Comparison of ENCODE assay signal across 10 mouse cellular contexts in the genomic region with DNA sequence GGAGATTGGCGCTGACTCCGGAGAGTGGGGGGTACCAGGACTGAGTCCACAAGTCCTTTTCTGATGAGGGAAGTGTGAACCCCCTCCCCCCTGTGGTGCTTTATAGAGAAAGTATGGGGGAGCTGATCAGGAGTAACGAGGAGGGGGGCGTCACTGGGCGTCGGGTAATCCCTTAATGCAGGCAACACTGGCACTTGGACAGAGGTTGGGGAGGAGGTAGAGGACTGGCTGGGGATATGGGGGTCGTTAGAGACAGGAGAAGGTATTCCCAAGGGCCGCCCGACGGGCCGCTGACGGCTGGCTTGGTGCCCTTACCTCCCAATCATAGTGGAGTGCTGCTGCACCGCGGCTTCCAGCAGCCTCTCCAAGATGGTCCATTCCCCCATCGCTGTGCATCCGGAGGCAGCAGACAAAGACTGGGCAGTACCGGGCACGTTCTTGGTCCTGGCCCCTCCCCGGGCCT. TPM values are rescaled to one million over a fixed set of nuclear protein-coding genes. Genes with fewer than 3 reads are reported as not detected.
DNase-seq lines count a peak whose midpoint lies in the region; ATAC-seq lines count a peak whose summit lies in the region.
"Had no signal": no experiment of that assay in that cellular context is flagged by ENCODE, and none has a peak within 500 bp of the region (broad histone marks: within the 10 kb centered on the region; RNA-seq: fewer than 3 reads in every experiment).

No protein-coding gene starts in this region.

- peak overlapping the region; percentile 59 for H3K4me2 ChIP-seq in embryonic facial prominence, embryonic 15.5 days (replicated peaks)
- H3K4me2 ChIP-seq in limb, embryonic 15.5 days: peak overlapping the region; percentile 53

- H3K4me3 ChIP-seq in heart, embryonic 10.5 days: peak overlapping the region; percentile 65
- peak overlapping the region; percentile 37; the same call in 1 of the 2 replicates for H3K4me3 ChIP-seq in embryonic facial prominence, embryonic 15.5 days (replicated peaks)
- H3K4me3 ChIP-seq in limb, embryonic 15.5 days: peak overlapping the region; percentile 33; the same call in 1 of the 2 replicates
- H3K4me3 ChIP-seq: myocyte had no signal

- no peaks in the 10 kb centered on the region for H3K36me3 ChIP-seq in heart, embryonic 10.5 days
- no peaks in the 10 kb centered on the region for H3K36me3 ChIP-seq in embryonic facial prominence, embryonic 15.5 days
- H3K36me3 ChIP-seq in limb, embryonic 15.5 days: no peaks in the 10 kb centered on the region

- ATAC-seq in embryonic facial prominence, embryonic 15.5 days (ENCODE audit: insufficient number of reproducible peaks, low FRiP score, low TSS enrichment, low read depth): no peak
- ATAC-seq in limb, embryonic 15.5 days (ENCODE audit: insufficient number of reproducible peaks, low FRiP score, low TSS enrichment, low read depth): no peak

- no peaks in the 10 kb centered on the region for H3K9me3 ChIP-seq in heart, embryonic 10.5 days
- no peaks in the 10 kb centered on the region for H3K9me3 ChIP-seq in embryonic facial prominence, embryonic 15.5 days (replicated peaks)
- H3K9me3 ChIP-seq in limb, embryonic 15.5 days: no peaks in the 10 kb centered on the region

- no peak overlapping the region for H3K27ac ChIP-seq in heart, embryonic 10.5 days
- H3K27ac ChIP-seq in embryonic facial prominence, embryonic 15.5 days (replicated peaks): no peak overlapping the region
- no peak overlapping the region for H3K27ac ChIP-seq in limb, embryonic 15.5 days

- WGBS in heart, embryonic 10.5 days: 4% methylated on average over 19 of the region's 19 CpGs
- WGBS in embryonic facial prominence, embryonic 15.5 days: 3% methylated on average over 19 of the region's 19 CpGs
- WGBS in limb, embryonic 15.5 days: 4% methylated on average over 19 of the region's 19 CpGs

- peaks cover 59% of the 10 kb centered on the region for H3K27me3 ChIP-seq in heart, embryonic 10.5 days (ENCODE audit: insufficient read depth, poor library complexity, severe bottlenecking)
- H3K27me3 ChIP-seq in embryonic facial prominence, embryonic 15.5 days: peaks cover 52% of the 10 kb centered on the region
- H3K27me3 ChIP-seq in limb, embryonic 15.5 days: peaks cover 66% of the 10 kb centered on the region
- H3K27me3 ChIP-seq: CH12.LX had no signal

- DNase-seq in heart, embryonic 10.5 days (ENCODE audit: low spot score): no peak
- DNase-seq in heart, postnatal 14 days: no peak
- DNase-seq in ZHBTc4 (ENCODE audit: low read depth, low spot score): peak; percentile 14
- no peak for DNase-seq in natural killer cell, adult 2 months (ENCODE audit: low spot score in 2 of 2)
- DNase-seq in thymus, postnatal 36 days: no peak
- no peak for DNase-seq in ovary, postnatal 14 days (ENCODE audit: low spot score)

- no peak overlapping the region for H3K9ac ChIP-seq in embryonic facial prominence, embryonic 15.5 days
- no peak overlapping the region for H3K9ac ChIP-seq in limb, embryonic 15.5 days

- H3K4me1 ChIP-seq in heart, embryonic 10.5 days: peaks cover 14% of the 10 kb centered on the region
- peaks cover 12% of the 10 kb centered on the region for H3K4me1 ChIP-seq in embryonic facial prominence, embryonic 15.5 days
- H3K4me1 ChIP-seq in limb, embryonic 15.5 days: peaks cover 12% of the 10 kb centered on the region

- intact Hi-C loops in heart, postnatal 14 days (cut with DNase I): no loop called here

RNA-seq across cellular contexts. Expression of gene Gjd2, which starts 0.6 kb away (rescaled TPM):
- not detected in 2 replicates for polyA plus RNA-seq in heart, embryonic 10.5 days (2016; fragmentation: Nextera tagmentation; extraction: Ambion mirVana)
- total RNA-seq in heart, postnatal 14 days (2021): not detected
- polyA plus RNA-seq in embryonic facial prominence, embryonic 15.5 days (2015; fragmentation: Nextera tagmentation; extraction: Ambion mirVana): 0.23 and 0.25 TPM in 2 replicates
- polyA plus RNA-seq in limb, embryonic 15.5 days (2015; fragmentation: Nextera tagmentation; extraction: Ambion mirVana): 0.17 TPM in 1 of 2 replicates, not detected in the other
- total RNA-seq: CH12.LX had no signal
- polyA plus RNA-seq: myocyte had no signal

RNA-seq across cellular contexts. Expression of gene Actc1, which starts 40.6 kb away (rescaled TPM):
- 7,735 and 13,041 TPM in 2 replicates for polyA plus RNA-seq in heart, embryonic 10.5 days (2016; fragmentation: Nextera tagmentation; extraction: Ambion mirVana)
- over 10,000 TPM; 15,903 to 17,925 TPM for total RNA-seq in heart, postnatal 14 days (2021)
- 1,136 and 1,472 TPM in 2 replicates for polyA plus RNA-seq in embryonic facial prominence, embryonic 15.5 days (2015; fragmentation: Nextera tagmentation; extraction: Ambion mirVana)
- 710 and 1,930 TPM in 2 replicates for polyA plus RNA-seq in limb, embryonic 15.5 days (2015; fragmentation: Nextera tagmentation; extraction: Ambion mirVana)
- total RNA-seq: CH12.LX had no signal
